24 mouse cellular contexts compared by ENCODE assay signal in the genomic region with DNA sequence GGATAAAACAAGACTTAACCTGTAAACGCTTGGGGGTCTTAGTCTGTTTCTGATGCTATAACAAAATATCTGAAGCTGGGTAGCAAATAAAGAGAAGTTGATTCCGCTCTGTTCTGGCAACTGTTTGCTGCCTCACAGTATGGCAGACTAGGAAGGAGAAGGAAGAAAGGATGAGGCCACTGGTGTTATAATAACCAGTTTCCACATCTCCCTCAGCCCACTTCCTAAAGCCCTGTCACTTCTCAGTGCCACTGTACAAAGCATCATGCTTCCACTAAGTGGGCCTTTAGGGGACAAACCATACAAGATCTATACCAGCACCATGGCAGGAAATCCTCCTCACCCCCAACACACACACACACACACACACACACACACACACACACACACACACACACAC. TPM values are rescaled to one million over a fixed set of nuclear protein-coding genes. Genes with fewer than 3 reads are reported as not detected.
"Had no signal": no experiment of that assay in that cellular context is flagged by ENCODE, and none has a peak within 500 bp of the region (broad histone marks: within the 10 kb centered on the region; RNA-seq: fewer than 3 reads in every experiment).

No protein-coding gene starts in this region.

- H3K9me3 ChIP-seq: lung, embryonic 15.5 days; midbrain, embryonic 12.5 days; midbrain, embryonic 15.5 days; neural tube, embryonic 12.5 days; neural tube, embryonic 15.5 days; stomach, embryonic 15.5 days had no signal

- H3K9ac ChIP-seq: liver, embryonic 14.5 days; lung, embryonic 15.5 days; midbrain, embryonic 12.5 days; midbrain, embryonic 15.5 days; neural tube, embryonic 12.5 days; neural tube, embryonic 15.5 days; stomach, embryonic 15.5 days had no signal

- H3K4me3 ChIP-seq: left cerebral cortex, adult 2 months; lung, embryonic 15.5 days; midbrain, embryonic 12.5 days; midbrain, embryonic 15.5 days; neural tube, embryonic 12.5 days; neural tube, embryonic 15.5 days; stomach, embryonic 15.5 days had no signal

- H3K27ac ChIP-seq: kidney, postnatal 0 days; left cerebral cortex, adult 2 months; liver, embryonic 14.5 days; lung, embryonic 15.5 days; midbrain, embryonic 12.5 days; midbrain, embryonic 15.5 days; neural tube, embryonic 12.5 days; neural tube, embryonic 15.5 days; stomach, embryonic 15.5 days had no signal

- H3K36me3 ChIP-seq: lung, embryonic 15.5 days; midbrain, embryonic 12.5 days; midbrain, embryonic 15.5 days; neural tube, embryonic 12.5 days; neural tube, embryonic 15.5 days; stomach, embryonic 15.5 days had no signal

- H3K4me1 ChIP-seq: lung, embryonic 15.5 days; midbrain, embryonic 15.5 days; neural tube, embryonic 12.5 days had no signal

- H3K4me2 ChIP-seq: liver, embryonic 11.5 days; lung, embryonic 15.5 days; midbrain, embryonic 12.5 days; midbrain, embryonic 15.5 days; neural tube, embryonic 12.5 days; neural tube, embryonic 15.5 days; stomach, embryonic 15.5 days had no signal

- H3K27me3 ChIP-seq: lung, embryonic 15.5 days; midbrain, embryonic 15.5 days; neural tube, embryonic 12.5 days; stomach, embryonic 15.5 days had no signal

- DNase-seq: kidney, adult 18-20 months; kidney, adult 9 months; kidney, postnatal 25 days; layer of hippocampus, postnatal 36 days; lung, adult 18-20 months; lung, postnatal 10 days; lung, postnatal 36 days; right cerebral cortex, adult 18-20 months; right cerebral cortex, postnatal 14 days; right cerebral cortex, postnatal 4 days; thymus, postnatal 36 days had no signal

- ATAC-seq: midbrain, embryonic 15.5 days had no signal

RNA-seq across cellular contexts. Expression of gene Plac9a, which starts 52.5 kb away (rescaled TPM):
- total RNA-seq: layer of hippocampus, postnatal 36 days; left cerebral cortex, adult 2 months; left cerebral cortex, postnatal 36 days had no signal
- polyA plus RNA-seq: limb, embryonic 11.5 days; liver, embryonic 11.5 days; midbrain, embryonic 12.5 days; neural tube, embryonic 12.5 days; neural tube, embryonic 15.5 days; thymus, postnatal 0 days had no signal
